Mouse (Mus musculus) embryonic facial prominence, embryonic 14.5 days (tissue): Measurements from ENCODE around the gene Phactr2. TPM values are rescaled to one million over a fixed set of nuclear protein-coding genes. Genes with fewer than 3 reads are reported as not detected.
A peak's percentile ranks its signal among the peaks of the same experiment; 100 is the strongest.

Experiments
- ATAC-seq: fragments of 200-750 bp; cut with Nextera tagmentation; 2 replicates; pipeline ENCODE4 v1.8.0; 2017; ENCODE audit warnings: low read depth, moderate number of reproducible peaks, moderate TSS enrichment
- DNase-seq: peaks from one replicate; pipeline ENCODE4 v3.0.0-alpha.2; 2015; ENCODE audit warnings: low spot score
- H3K27ac ChIP-seq: fragments of 300-500 bp; sonication (generic); replicated peaks from 2 replicates; pipeline ENCODE4 v1.5.1; 2014; ENCODE audit warnings: low read depth, mild to moderate bottlenecking, low read length, moderate library complexity
- H3K27me3 ChIP-seq: fragments of 300-500 bp; sonication (generic); replicated peaks from 2 replicates; pipeline ENCODE4 v1.6.1; 2014; ENCODE audit warnings: low read length; ENCODE audit not compliant: control insufficient read depth, insufficient read depth
- H3K36me3 ChIP-seq: fragments of 300-500 bp; sonication (generic); 2 replicates; pipeline ENCODE4 v1.6.1; 2014; ENCODE audit warnings: low read length, mixed read lengths; ENCODE audit not compliant: control insufficient read depth, insufficient read depth
- H3K4me1 ChIP-seq: fragments of 300-500 bp; sonication (generic); 2 replicates; pipeline ENCODE4 v1.6.1; 2014; ENCODE audit warnings: antibody characterized with exemption, low read length; ENCODE audit not compliant: control insufficient read depth, insufficient read depth
- H3K4me2 ChIP-seq: fragments of 300-500 bp; sonication (generic); 2 replicates; pipeline ENCODE4 v1.6.1; 2014; ENCODE audit warnings: low read depth, mild to moderate bottlenecking, low read length, moderate library complexity, mixed read lengths
- H3K4me3 ChIP-seq: fragments of 300-500 bp; sonication (generic); 2 replicates; pipeline ENCODE4 v1.5.1; 2014; ENCODE audit warnings: low read depth, mild to moderate bottlenecking, low read length
- H3K9ac ChIP-seq: fragments of 300-500 bp; sonication (generic); 2 replicates; pipeline ENCODE4 v1.6.1; 2014; ENCODE audit warnings: low read depth, mild to moderate bottlenecking, low read length, moderate library complexity, mixed read lengths
- H3K9me3 ChIP-seq: fragments of 300-500 bp; sonication (generic); 2 replicates; pipeline ENCODE4 v1.6.1; 2016; ENCODE audit warnings: low read length; ENCODE audit not compliant: control insufficient read depth
- WGBS: fragments of 180-500 bp; shearing (Covaris S2); extraction: QIAGEN DNeasy Blood & Tissue Kit; methylation state at CpG from one replicate; pipeline ENCODE4 v1.1.7; 2014; 5-methylcytosine and 5-hydroxymethylcytosine counted together
- polyA plus RNA-seq: library from polyadenylated mRNA; unstranded; fragments of >200 nt; fragmentation: Nextera tagmentation; extraction: Ambion mirVana; gene quantifications from 2 replicates; pipeline ENCODE4 v1.2.1, GENCODE M21; 2014

The Phactr2 gene
- polyA plus RNA-seq, 1 experiment from 2014 or later, result 37.8 TPM

GRCm38 (mm10) chr10:13175866-13176265 lies 298.3 kb downstream of the Phactr2 start:
- Histone ChIP-seq H3K9me3 (no peaks in the 10 kb centered on the region), H3K9ac (no peak overlapping the region), H3K27me3 (no peaks in the 10 kb centered on the region), H3K27ac (no peak overlapping the region), H3K36me3 (peaks cover 47% of the 10 kb centered on the region), H3K4me3 (no peak overlapping the region), H3K4me1 (peaks cover 15% of the 10 kb centered on the region), H3K4me2 (no peak overlapping the region)
- DNase-seq, result no peak
- ATAC-seq, result no peak
- 85% methylated on average over 7 of the region's 7 CpGs for WGBS

GRCm38 (mm10) chr10:13172798-13173221 lies 301.4 kb downstream of the Phactr2 start:
- no peaks in the 10 kb centered on the region for H3K9me3 ChIP-seq
- H3K36me3 ChIP-seq, result peaks cover 18% of the 10 kb centered on the region
- H3K27me3 ChIP-seq, result no peaks in the 10 kb centered on the region
- H3K4me1 ChIP-seq, result peaks cover 38% of the 10 kb centered on the region
- ATAC-seq (peak; percentile 71), DNase-seq (peak; percentile 90)
- no peak overlapping the region for H3K4me2 ChIP-seq
- 27% methylated on average over 10 of the region's 10 CpGs for WGBS
- no peak overlapping the region for H3K4me3 ChIP-seq
- H3K27ac ChIP-seq, result peak overlapping the region; percentile 85
- H3K9ac ChIP-seq, result no peak overlapping the region

DNA sequence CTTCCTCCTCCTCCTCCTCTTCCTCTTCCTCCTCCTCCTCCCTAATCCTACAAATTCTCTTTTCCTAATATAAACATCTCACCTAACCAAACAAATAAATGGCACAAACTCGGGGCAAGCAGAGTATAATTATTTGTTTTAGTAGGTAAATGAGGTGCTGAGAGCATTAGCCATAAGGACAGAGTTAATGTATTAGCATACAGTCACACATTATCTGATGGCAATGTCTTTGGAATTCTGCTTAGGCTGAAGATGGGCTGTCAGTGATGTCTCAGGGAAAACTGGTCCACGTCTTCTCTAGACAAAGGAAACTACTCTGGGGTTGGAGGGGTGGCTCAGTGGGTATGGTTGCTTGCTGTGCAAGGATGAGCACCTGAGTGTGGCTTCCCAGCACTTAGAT lies 302.8 kb downstream of the Phactr2 start:
- Histone ChIP-seq H3K9ac (no peak overlapping the region), H3K4me3 (no peak overlapping the region), H3K27ac (peak overlapping the region; percentile 85), H3K27me3 (no peaks in the 10 kb centered on the region), H3K4me1 (peaks cover 38% of the 10 kb centered on the region), H3K36me3 (peaks cover 4% of the 10 kb centered on the region; the same call in 1 of the 2 replicates), H3K4me2 (no peak overlapping the region; the same call in 1 of the 2 replicates), H3K9me3 (no peaks in the 10 kb centered on the region)
- ATAC-seq (no peak), DNase-seq (no peak)
- WGBS, result 33% methylated on average over 2 of the region's 2 CpGs

GRCm38 (mm10) chr10:13170739-13171448 lies 303.3 kb downstream of the Phactr2 start:
- H3K4me1 ChIP-seq, result peaks cover 38% of the 10 kb centered on the region
- H3K4me3 ChIP-seq, result no peak overlapping the region
- DNase-seq, result peak; percentile 97
- H3K4me2 ChIP-seq, result no peak overlapping the region; the same call in 1 of the 2 replicates
- peak; percentile 78 for ATAC-seq
- WGBS, result 15% methylated on average over 12 of the region's 12 CpGs
- no peaks in the 10 kb centered on the region for H3K9me3 ChIP-seq
- H3K27ac ChIP-seq, result peak overlapping the region; percentile 85
- no peak overlapping the region for H3K9ac ChIP-seq
- H3K36me3 ChIP-seq, result no peaks in the 10 kb centered on the region
- H3K27me3 ChIP-seq, result no peaks in the 10 kb centered on the region

DNA sequence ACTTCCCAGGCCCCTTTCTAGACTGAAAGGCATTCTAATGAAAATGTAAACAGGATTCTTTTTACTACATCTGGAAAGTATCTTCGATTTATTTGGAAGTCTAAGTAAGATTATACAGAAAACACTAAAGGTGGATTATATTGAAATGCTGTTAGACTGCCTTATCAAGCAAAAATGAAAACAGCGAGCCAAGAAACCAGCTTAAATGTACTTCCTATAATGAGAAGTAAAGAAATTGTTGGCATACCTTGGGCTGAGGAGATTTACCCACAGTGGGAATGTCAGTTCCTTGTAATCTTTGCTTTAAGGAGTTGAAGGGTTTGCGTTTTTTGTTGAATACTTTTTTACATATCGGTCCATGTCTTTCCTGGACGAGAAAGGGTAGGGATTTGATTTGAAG lies 305.8 kb downstream of the Phactr2 start:
- Histone ChIP-seq H3K9ac (no peak overlapping the region), H3K9me3 (no peaks in the 10 kb centered on the region), H3K27me3 (no peaks in the 10 kb centered on the region), H3K4me3 (no peak overlapping the region), H3K4me1 (peaks cover 38% of the 10 kb centered on the region), H3K27ac (peak overlapping the region; percentile 85), H3K36me3 (no peaks in the 10 kb centered on the region), H3K4me2 (no peak overlapping the region)
- DNase-seq (peak; percentile 92), ATAC-seq (no peak)
- WGBS, result 40% methylated on average over 5 of the region's 5 CpGs

- ATAC-seq (no peak), DNase-seq (no peak)
- H3K4me2 ChIP-seq, result no peak overlapping the region
These were observed 312.2 kb downstream of the Phactr2 start for GRCm38 (mm10) chr10:13162031-13162430.

GRCm38 (mm10) chr10:13160913-13161312 lies 313.3 kb downstream of the Phactr2 start:
- no peak for DNase-seq
- Histone ChIP-seq H3K27me3 (no peaks in the 10 kb centered on the region), H3K27ac (no peak overlapping the region), H3K4me1 (no peaks in the 10 kb centered on the region), H3K36me3 (no peaks in the 10 kb centered on the region), H3K4me3 (no peak overlapping the region), H3K9ac (no peak overlapping the region), H3K9me3 (no peaks in the 10 kb centered on the region), H3K4me2 (no peak overlapping the region)
- no peak for ATAC-seq
- WGBS, result 78% methylated on average over 4 of the region's 4 CpGs

More at GRCm38 (mm10) chr10:13162031-13162430, 312.2 kb downstream of the Phactr2 start:
- H3K27ac ChIP-seq, result no peak overlapping the region
- 71% methylated on average over 4 of the region's 4 CpGs for WGBS
- H3K36me3 ChIP-seq, result no peaks in the 10 kb centered on the region
- no peaks in the 10 kb centered on the region for H3K27me3 ChIP-seq
- H3K4me3 ChIP-seq, result no peak overlapping the region
- no peaks in the 10 kb centered on the region for H3K4me1 ChIP-seq
- no peaks in the 10 kb centered on the region for H3K9me3 ChIP-seq
- no peak overlapping the region for H3K9ac ChIP-seq
